Mouse (Mus musculus) c-Kit-positive CD71-positive TER-119-negative erythroid progenitor cells, embryonic 14.5 days (primary cell): ENCODE measurements around the gene Mrpl42.
"Not testable (repeated sequence)": the region's sequence is repeated elsewhere in the genome, so short reads cannot be mapped to it uniquely, and the experiment has no call there.

ENCODE experiments used
- DNase-seq: peaks from one replicate; pipeline ENCODE4 v3.0.0-alpha.2; 2013; ENCODE audit warnings: low read depth

Mrpl42 gene

GRCm38 (mm10) chr10:95501463-95502081 lies at the start of gene Mrpl42:
Gene Mrpl42, minus strand, starts transcription at chr10:95501940.
- peak; percentile 74 for DNase-seq

GRCm38 (mm10) chr10:95550506-95550905 lies 48.8 kb upstream of the Mrpl42 start:
- DNase-seq = no peak

DNA sequence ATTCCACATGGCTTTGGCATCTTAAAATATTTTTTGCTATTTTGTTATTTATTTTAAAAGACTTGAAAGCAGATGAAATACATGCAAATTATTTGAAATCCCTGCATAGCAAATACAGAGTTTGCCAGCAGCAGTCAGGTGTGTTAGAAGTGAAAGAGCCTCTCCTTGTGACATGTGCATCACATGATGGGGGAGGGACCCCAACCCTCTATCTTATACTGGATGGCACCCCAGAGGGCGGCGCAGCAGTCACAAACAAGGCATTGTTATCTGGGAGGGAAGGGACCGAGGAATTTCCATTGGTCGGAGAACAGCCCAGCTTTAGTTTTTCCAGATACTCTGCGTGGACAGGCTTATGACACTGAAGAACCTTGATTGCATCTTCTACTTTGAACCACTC lies 47.3 kb upstream of the Mrpl42 start:
- not testable (repeated sequence) for DNase-seq

DNA sequence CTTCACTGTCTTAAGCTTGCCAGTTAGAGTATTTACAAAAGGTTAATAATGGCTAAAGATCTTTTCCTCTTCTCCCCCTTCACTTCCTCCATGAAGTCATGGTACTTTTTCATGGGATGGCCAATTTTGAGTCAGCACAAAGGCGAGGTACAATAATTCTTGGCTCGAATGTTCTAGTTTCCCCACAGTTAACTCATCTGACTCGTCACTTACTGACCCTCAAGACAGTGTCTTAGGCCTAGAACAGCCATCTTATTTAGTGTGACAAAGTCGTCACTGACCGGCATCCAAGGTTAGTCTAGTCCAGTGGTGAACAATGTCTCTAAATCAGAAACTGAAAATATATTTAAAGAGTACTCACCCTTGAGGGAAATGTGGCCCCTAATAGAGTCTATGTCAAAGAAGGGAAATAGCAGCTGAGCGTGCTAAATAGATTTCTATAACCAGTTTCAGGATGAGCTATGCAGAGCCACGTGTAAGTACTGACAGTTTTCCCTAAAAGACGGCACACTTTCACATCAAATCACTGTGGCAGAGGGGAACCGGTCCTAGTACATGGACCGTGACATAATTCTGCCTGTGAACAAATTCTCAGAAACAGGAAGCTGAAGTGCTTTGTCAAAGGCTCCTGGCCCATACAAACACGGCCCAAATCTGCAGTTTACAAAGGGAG lies 46.5 kb upstream of the Mrpl42 start:
- no peak for DNase-seq

DNA sequence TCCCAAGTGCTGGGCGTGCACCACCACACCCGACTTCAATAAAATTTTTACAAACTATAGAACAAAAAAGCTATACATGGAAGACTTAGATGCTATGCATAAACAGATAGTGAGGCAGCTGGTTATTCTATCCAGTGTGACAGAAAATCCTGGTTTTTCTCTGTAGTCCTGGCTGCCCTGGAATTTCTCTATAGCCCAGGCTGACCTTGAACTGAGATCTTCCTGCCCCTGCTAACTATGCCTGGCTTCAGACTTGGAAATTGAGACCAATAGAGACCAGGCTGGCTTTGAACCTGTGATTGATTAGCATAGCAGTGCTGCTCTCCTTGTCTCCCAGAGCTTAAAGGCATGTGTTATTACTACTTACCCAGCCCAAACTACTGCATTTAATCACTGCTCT lies 44.4 kb upstream of the Mrpl42 start:
- no peak for DNase-seq

DNA sequence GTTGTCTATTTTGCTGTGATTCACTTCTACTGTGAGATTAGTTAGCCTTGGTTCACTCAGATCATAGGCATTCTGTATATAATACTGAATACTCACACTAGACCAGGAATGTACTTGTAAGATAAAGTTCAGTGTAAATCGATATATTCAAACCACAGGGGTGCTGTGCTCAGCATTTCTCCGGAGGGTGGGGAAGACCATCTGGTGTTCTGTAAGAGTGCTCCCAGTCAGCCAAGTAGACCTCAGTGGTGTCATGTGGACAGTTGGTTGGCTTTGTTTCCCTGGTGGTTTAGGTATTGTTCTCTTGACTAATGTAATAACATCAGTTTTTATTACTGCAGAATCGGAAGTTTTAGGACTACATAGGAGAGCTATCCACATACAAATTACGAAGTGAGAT lies 43.3 kb upstream of the Mrpl42 start:
- no peak for DNase-seq

GRCm38 (mm10) chr10:95544651-95545050 lies 42.9 kb upstream of the Mrpl42 start:
- no peak for DNase-seq

DNA sequence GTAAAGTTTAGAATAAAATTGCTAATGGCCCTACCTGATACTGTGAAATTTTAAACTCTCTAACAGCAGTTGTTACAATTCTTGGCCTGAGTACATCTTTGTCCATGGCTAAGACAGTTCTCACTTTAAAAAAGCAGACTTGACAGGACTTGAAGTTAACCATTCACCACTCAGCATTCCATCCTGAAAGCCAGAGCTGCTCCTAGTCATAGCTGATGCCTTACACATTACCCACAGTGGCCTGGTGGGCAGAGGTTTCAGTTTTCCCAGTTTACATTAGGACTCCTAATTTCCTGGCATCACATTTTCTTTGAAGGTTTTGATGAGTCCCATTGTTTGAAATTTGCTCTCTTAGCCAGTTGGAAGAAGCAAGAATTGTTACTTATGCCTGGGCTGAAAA lies 42.3 kb upstream of the Mrpl42 start:
- DNase-seq = no peak

DNA sequence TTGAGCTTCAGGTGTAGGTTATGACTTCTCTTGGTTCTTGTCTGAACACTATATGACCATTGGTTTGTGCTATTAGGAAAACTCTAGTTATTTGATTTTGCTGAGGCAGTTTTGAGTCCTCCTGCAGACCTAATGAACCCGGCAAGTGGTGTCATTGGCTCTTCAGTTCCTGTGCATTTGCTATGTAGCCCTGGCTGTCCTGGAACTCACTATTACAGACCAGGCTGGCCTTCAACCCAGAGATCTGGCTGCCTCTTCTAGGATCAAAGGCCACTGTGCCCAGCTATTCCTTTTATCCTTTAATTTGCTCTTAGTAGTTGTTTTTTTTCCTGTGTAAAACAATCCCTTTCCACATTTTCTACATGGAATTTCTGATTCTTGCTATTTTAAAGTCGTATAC lies 41.6 kb upstream of the Mrpl42 start:
- DNase-seq = no peak

- DNase-seq = no peak
Measured at GRCm38 (mm10) chr10:95542916-95543315, 41.2 kb upstream of the Mrpl42 start.

GRCm38 (mm10) chr10:95539841-95540240 lies 38.1 kb upstream of the Mrpl42 start:
- no peak for DNase-seq

DNA sequence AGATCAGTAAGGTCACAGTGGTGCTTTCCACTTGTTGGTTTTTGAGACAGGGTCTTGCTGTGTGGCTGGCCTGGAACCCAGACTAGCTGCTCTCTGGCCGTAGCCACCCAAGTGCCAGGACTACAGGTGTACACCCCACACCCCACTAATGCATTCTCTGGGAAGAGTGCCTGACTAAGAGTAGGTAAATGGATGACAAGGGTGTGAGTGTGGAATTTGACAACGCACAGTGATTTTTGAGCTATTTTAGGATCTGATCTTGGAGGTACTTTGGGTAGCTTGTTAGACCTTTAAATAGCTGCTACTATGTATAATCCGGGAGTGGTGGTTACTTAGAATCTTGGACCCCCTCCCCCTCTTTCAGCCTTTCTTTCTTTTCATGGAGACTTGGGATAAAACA lies 37.5 kb upstream of the Mrpl42 start:
- DNase-seq = no peak

DNA sequence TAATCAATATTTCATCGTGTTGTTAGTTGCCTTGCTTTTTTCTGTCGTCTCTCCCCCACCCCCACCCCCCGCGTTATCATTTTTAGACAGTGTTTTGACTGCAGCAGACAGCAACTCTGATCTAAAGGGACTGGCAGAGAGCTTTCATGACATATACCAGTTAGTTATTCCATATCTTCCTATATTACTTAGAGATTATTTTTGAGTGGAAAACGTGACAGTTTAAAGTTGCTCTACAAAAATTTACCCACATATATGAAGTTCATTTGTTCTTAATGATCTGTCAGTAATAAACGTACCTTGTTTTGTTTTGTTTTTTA lies 34.4 kb upstream of the Mrpl42 start:
- no peak for DNase-seq

DNA sequence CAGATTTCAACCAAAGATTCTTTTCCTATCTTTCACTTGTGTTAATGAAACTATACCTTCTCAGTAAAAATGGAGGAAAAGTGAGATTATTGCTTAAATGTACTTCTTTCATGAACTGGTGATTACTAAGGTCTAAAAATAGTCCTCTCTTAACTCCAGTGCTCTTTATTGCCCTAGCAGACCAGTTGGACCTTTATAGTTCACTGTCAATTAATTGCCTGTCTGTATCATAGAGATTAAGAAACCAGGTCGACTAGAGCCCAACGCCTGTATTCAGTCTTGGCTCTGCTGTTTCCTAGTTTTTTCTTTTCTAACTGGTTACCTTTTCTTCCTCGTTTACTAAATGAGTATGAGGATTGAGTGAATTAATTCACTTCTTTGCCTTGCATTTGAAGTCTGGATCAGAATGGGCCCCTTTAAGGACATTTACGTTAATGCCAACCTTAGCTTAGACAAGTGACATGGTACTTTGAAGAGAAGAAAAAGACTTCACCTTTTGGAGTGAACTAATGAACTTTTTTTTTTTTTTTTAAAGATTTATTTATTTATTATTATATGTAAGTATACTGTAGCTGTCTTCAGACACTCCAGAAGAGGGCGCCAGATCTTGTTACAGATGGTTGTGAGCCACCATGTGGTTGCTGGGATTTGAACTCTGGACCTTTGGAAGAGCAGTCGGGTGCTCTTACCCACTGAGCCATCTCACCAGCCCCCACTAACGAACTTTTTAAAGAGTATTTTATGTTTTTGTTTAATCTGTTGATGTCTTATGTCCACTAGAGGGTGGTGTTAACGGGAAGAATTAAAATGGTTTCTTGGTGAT lies 33.9 kb upstream of the Mrpl42 start:
- no peak for DNase-seq

- DNase-seq = no peak
Measured at GRCm38 (mm10) chr10:95533382-95533781, 31.6 kb upstream of the Mrpl42 start.

DNA sequence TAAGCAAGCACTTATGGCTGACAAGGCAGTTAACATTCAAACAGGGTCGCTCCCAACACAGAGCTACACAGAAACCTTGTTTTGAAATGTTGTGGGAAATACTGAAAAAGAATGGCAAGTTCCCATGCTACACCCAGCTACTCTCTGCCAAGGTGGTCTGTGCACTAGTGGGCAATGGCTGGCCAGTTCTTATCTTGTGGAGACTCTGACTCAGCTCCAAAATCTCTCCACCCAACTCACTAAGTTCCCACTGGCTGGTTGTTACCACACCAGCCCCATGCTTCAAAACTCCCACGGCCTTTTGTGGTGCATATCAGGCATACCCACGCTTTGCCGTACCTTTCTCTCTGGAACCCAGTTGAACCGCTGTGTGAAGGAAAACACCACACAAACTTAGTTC lies 31.2 kb upstream of the Mrpl42 start:
- DNase-seq = no peak

DNA sequence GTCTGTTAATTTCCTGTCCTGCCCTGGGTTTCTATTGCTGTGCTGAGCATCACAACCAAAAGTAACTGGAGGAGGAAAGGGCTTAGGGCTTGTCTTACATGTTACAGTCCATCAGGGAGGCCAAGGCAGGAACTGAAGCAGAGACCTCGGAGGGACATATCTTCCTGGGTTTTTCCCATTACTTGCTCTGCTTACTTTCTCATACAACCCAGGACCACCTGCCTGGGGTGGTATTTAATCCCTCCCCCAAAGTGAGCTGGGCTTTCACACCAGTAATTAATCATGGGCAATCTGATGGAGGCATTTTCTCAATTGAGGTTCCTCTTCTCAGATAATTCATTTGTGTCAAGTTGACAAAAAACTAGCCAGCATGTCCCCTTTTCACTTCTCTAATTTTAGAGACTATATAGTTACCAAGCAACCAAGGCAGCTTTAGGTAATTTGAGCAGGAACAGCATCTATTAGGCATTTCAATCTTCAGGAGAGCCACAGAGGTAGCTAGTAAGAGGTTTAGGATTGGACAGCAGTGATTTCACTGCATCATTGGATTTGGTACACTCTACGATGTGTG lies 28.9 kb upstream of the Mrpl42 start:
- no peak for DNase-seq

DNA sequence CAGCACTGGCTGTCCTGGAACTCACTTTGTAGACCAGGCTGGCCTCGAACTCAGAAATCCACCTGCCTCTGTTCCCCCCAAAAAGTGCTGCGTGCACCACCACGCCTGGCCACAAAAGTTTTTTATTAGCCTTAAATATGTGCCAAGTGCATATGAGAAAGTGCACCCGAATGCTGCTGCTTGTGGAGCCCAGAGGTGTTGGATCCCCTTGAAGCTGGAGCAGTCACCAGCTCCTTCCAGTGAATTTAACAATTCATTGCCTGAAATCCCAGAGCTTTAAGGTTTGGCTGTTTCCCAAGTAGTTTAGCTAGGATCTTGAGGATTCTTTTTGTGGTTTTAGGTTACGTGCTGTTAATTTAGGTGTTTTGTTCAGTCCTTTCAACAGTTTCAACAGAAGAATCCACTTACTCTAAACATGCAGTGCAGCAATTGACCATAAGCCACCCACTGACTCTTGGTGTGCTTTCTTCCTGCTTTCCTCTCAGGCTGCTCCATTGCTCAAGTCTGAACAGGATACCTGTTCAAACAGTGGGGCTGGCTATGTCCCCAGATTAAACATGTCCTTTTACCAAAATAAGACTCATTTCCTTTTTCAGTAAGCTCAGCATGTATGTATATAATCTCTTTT lies 24.9 kb upstream of the Mrpl42 start:
- no peak for DNase-seq

DNA sequence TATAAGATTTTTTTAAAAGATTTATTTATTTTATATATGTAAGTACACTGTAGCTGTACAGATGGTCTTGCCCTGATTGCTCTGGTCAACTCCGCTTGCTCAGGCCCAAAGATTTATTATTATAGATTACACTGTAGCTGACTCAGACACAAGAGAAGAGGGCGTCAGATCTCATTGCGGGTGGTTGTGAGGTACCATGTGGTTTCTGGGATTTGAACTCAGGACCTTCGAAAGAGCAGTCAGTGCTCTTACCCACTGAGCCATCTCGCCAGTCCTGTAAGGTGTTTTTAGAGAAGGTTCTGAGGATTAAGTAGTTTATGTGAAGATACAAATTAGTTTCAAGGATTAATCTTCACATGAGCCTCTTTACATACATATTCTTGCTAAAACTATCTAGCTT lies 24.1 kb upstream of the Mrpl42 start:
- DNase-seq = no peak

DNA sequence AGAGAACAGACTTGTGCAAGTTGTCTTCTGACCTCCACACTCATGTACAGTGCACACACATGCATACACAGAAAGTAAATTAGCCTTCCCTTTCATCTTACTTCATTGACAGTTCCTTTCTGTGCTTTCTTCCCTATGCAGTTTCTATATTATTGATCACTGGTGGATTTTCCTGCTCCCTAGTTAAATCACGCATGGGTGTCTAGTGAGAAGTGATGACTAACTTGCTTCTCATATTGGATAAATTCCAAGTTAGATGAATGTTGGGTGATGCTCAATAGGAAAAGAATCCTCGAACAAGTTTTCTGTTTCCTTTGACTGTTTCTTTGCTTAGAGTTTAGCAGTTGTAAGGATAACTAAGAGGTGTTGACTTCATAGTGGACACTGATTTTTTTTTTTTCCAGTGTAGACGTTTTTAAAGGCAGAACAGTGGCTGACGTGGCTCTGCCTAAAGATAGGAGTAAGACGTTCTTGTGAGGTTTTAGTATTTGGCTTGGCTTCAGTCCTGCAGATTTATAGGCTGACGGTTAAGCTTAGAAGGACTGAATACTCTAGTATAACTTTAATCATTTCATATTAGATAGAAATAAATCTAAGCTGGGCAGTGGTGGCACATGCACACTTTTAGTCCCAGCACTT lies 23.4 kb upstream of the Mrpl42 start:
- no peak for DNase-seq

- no peak for DNase-seq
Measured at GRCm38 (mm10) chr10:95517656-95518055, 15.9 kb upstream of the Mrpl42 start.

DNA sequence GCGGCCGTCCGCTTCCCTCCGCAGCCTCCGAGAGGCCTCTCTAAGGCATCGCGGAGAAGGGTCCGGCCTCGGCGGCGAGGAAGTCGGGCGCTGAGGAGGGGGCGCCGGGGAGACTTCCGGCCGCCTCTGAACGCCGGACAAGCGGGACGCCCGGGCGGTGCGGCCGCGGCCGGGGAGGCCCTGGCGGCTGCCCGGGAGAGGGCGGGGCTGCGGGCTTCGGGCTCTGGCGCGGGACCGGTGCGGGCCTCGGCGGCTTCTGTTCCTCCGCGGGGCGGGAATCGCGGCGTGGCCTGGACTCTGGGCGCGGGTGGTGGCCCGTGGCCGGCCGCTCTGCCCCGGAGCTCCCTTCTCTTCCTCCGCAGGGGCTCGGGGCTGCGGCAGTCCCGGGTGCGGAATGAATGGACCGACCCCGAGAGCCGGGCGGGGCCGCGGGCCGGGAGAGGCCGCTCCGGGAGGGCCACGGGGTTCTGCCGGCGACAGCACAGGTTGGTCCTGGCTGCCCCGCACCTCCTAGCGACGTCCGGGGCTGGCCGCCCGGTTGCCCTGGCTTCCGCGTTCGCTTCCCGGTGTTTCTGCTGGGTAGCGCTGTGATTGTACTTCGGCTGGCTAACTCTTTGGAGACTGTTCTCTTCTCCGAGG lies 13.7 kb upstream of the Mrpl42 start:
- no peak for DNase-seq
